Mouse (Mus musculus) liver, embryonic 16.5 days (tissue): ENCODE measurements around the gene Mtus2. TPM values are rescaled to one million over a fixed set of nuclear protein-coding genes. Genes with fewer than 3 reads are reported as not detected.
"Not testable (repeated sequence)": the region's sequence is repeated elsewhere in the genome, so short reads cannot be mapped to it uniquely, and the experiment has no call there.

ENCODE experiments used
- ATAC-seq: fragments of 200-750 bp; cut with Nextera tagmentation; 2 replicates; pipeline ENCODE4 v1.8.0; 2017; ENCODE audit warnings: low read depth, mild to moderate bottlenecking, moderate number of reproducible peaks, moderate library complexity
- H3K27ac ChIP-seq: fragments of 300-500 bp; sonication (generic); 2 replicates; pipeline ENCODE4 v1.5.1; 2014; ENCODE audit warnings: mild to moderate bottlenecking, low read length
- H3K27me3 ChIP-seq: fragments of 300-500 bp; sonication (generic); 2 replicates; pipeline ENCODE4 v1.6.1; 2014; ENCODE audit warnings: low read depth, low read length, mixed read lengths; ENCODE audit not compliant: control insufficient read depth, insufficient read depth
- H3K36me3 ChIP-seq: fragments of 300-500 bp; sonication (generic); 2 replicates; pipeline ENCODE4 v1.6.1; 2014; ENCODE audit warnings: mild to moderate bottlenecking; ENCODE audit not compliant: control insufficient read depth, insufficient read depth
- H3K4me1 ChIP-seq: fragments of 300-500 bp; sonication (generic); 2 replicates; pipeline ENCODE4 v1.6.1; 2014; ENCODE audit warnings: low read depth, low read length, mixed read lengths; ENCODE audit not compliant: control insufficient read depth
- H3K4me2 ChIP-seq: fragments of 300-500 bp; sonication (generic); 2 replicates; pipeline ENCODE4 v1.6.1; 2014; ENCODE audit warnings: low read depth, low read length, mixed read lengths
- H3K4me3 ChIP-seq: fragments of 300-500 bp; sonication (generic); 2 replicates; pipeline ENCODE4 v1.5.1; 2014; ENCODE audit warnings: low read depth, mild to moderate bottlenecking, low read length
- H3K9ac ChIP-seq: fragments of 300-500 bp; sonication (generic); 2 replicates; pipeline ENCODE4 v1.6.1; 2014; ENCODE audit warnings: low read depth, low read length
- H3K9me3 ChIP-seq: fragments of 300-500 bp; sonication (generic); replicated peaks from 2 replicates; pipeline ENCODE4 v1.6.1; 2016; ENCODE audit warnings: low read length; ENCODE audit not compliant: control insufficient read depth
- WGBS: fragments of 180-500 bp; shearing (Covaris S2); extraction: QIAGEN DNeasy Blood & Tissue Kit; methylation state at CpG from one replicate; pipeline ENCODE4 v1.1.7; 2014; ENCODE audit not compliant: insufficient replicate concordance; 5-methylcytosine and 5-hydroxymethylcytosine counted together
- polyA plus RNA-seq: library from polyadenylated mRNA; unstranded; fragments of >200 nt; fragmentation: Nextera tagmentation; extraction: Ambion mirVana; gene quantifications from 2 replicates; pipeline ENCODE4 v1.2.1, GENCODE M21; 2015

Gene Mtus2
- polyA plus RNA-seq, 1 experiment from 2014 or later, result 0.72 TPM

GRCm38 (mm10) chr5:148292862-148293261 lies 335.7 kb downstream of the Mtus2 start:
- WGBS, result 61% methylated on average over 7 of the region's 7 CpGs
- Histone ChIP-seq H3K4me1 (no peaks in the 10 kb centered on the region), H3K9ac (no peak overlapping the region), H3K4me3 (no peak overlapping the region), H3K9me3 (no peaks in the 10 kb centered on the region), H3K27me3 (no peaks in the 10 kb centered on the region), H3K4me2 (no peak overlapping the region), H3K27ac (no peak overlapping the region), H3K36me3 (no peaks in the 10 kb centered on the region)
- ATAC-seq, result no peak

- 71% methylated on average over 7 of the region's 7 CpGs for whole genome bisulfite sequencing
- Histone ChIP-seq H3K4me2 (no peak overlapping the region), H3K27me3 (no peaks in the 10 kb centered on the region), H3K4me3 (no peak overlapping the region), H3K4me1 (no peaks in the 10 kb centered on the region), H3K9me3 (no peaks in the 10 kb centered on the region), H3K9ac (no peak overlapping the region), H3K36me3 (no peaks in the 10 kb centered on the region), H3K27ac (no peak overlapping the region)
- ATAC-seq, result no peak
These were observed 336.2 kb downstream of the Mtus2 start for GRCm38 (mm10) chr5:148293346-148293745.

- 71% methylated on average over 11 of the region's 11 CpGs for WGBS
- Histone ChIP-seq H3K4me1 (no peaks in the 10 kb centered on the region), H3K9me3 (no peaks in the 10 kb centered on the region), H3K27me3 (no peaks in the 10 kb centered on the region), H3K36me3 (no peaks in the 10 kb centered on the region), H3K27ac (no peak overlapping the region), H3K4me2 (no peak overlapping the region), H3K4me3 (peak overlapping the region; percentile 29; the same call in 1 of the 2 replicates), H3K9ac (no peak overlapping the region)
- ATAC-seq, result no peak
These were observed 345.8 kb downstream of the Mtus2 start for GRCm38 (mm10) chr5:148302968-148303367.

GRCm38 (mm10) chr5:148304112-148304511 lies 347.0 kb downstream of the Mtus2 start:
- no peak overlapping the region for H3K9ac ChIP-seq
- H3K4me2 ChIP-seq, result no peak overlapping the region
- WGBS, result 68% methylated on average over 2 of the region's 2 CpGs
- ATAC-seq, result no peak
- H3K27me3 ChIP-seq, result no peaks in the 10 kb centered on the region
- H3K36me3 ChIP-seq, result no peaks in the 10 kb centered on the region
- no peak overlapping the region for H3K27ac ChIP-seq
- H3K4me1 ChIP-seq, result no peaks in the 10 kb centered on the region
- no peaks in the 10 kb centered on the region for H3K9me3 ChIP-seq
- no peak overlapping the region for H3K4me3 ChIP-seq

GRCm38 (mm10) chr5:148310790-148311189 lies 353.7 kb downstream of the Mtus2 start:
- no peak overlapping the region for H3K9ac ChIP-seq
- H3K9me3 ChIP-seq, result no peaks in the 10 kb centered on the region
- H3K4me2 ChIP-seq, result peak overlapping the region; percentile 37
- H3K4me3 ChIP-seq, result peak overlapping the region; percentile 38
- no peak overlapping the region for H3K27ac ChIP-seq
- peak; percentile 39; the same call in 1 of the 2 replicates for ATAC-seq
- 16% methylated on average over 10 of the region's 10 CpGs for WGBS
- H3K4me1 ChIP-seq, result no peaks in the 10 kb centered on the region
- no peaks in the 10 kb centered on the region for H3K36me3 ChIP-seq
- H3K27me3 ChIP-seq, result no peaks in the 10 kb centered on the region

- Histone ChIP-seq H3K4me2 (no peak overlapping the region), H3K9ac (no peak overlapping the region), H3K9me3 (no peaks in the 10 kb centered on the region), H3K4me1 (no peaks in the 10 kb centered on the region), H3K27ac (no peak overlapping the region), H3K27me3 (no peaks in the 10 kb centered on the region), H3K4me3 (no peak overlapping the region), H3K36me3 (no peaks in the 10 kb centered on the region)
- no peak for ATAC-seq
- WGBS, result 44% methylated on average over 2 of the region's 2 CpGs
These were observed 355.3 kb downstream of the Mtus2 start for GRCm38 (mm10) chr5:148312443-148312842.

GRCm38 (mm10) chr5:148314931-148315330 lies 357.8 kb downstream of the Mtus2 start:
- no peaks in the 10 kb centered on the region for H3K9me3 ChIP-seq
- H3K9ac ChIP-seq, result no peak overlapping the region
- no peak overlapping the region for H3K4me2 ChIP-seq
- no peak for ATAC-seq
- H3K4me3 ChIP-seq, result no peak overlapping the region
- no peaks in the 10 kb centered on the region for H3K27me3 ChIP-seq
- no peaks in the 10 kb centered on the region for H3K4me1 ChIP-seq
- no peaks in the 10 kb centered on the region for H3K36me3 ChIP-seq
- no peak overlapping the region for H3K27ac ChIP-seq
- WGBS, result 74% methylated on average over 5 of the region's 5 CpGs

- Histone ChIP-seq H3K9ac (no peak overlapping the region), H3K4me1 (no peaks in the 10 kb centered on the region), H3K27me3 (no peaks in the 10 kb centered on the region), H3K4me2 (no peak overlapping the region), H3K4me3 (no peak overlapping the region), H3K27ac (no peak overlapping the region), H3K36me3 (no peaks in the 10 kb centered on the region), H3K9me3 (no peaks in the 10 kb centered on the region)
- WGBS, result 33% methylated on average over 4 of the region's 4 CpGs
- no peak for ATAC-seq
These were observed 368.3 kb downstream of the Mtus2 start for GRCm38 (mm10) chr5:148325317-148325885.

GRCm38 (mm10) chr5:148326295-148326694 lies 369.2 kb downstream of the Mtus2 start:
- 81% methylated on average over 9 of the region's 9 CpGs for WGBS

More at GRCm38 (mm10) chr5:148326295-148326694, 369.2 kb downstream of the Mtus2 start:
- not testable (repeated sequence) for H3K4me1 ChIP-seq, H3K4me3 ChIP-seq, H3K9ac ChIP-seq, H3K27me3 ChIP-seq, H3K4me2 ChIP-seq, H3K27ac ChIP-seq, ATAC-seq, H3K36me3 ChIP-seq, H3K9me3 ChIP-seq
